Mouse (Mus musculus) ES-E14 (cell line): ENCODE measurements around the gene Rmnd5b. TPM values are rescaled to one million over a fixed set of nuclear protein-coding genes. Genes with fewer than 3 reads are reported as not detected.

ENCODE experiments used
- DNase-seq: peaks from one replicate; pipeline ENCODE4 v3.0.0-alpha.2; 2013; ENCODE audit warnings: low read depth, low spot score
- H3K27ac ChIP-seq: 2 replicates; pipeline ENCODE4 v1.5.1; 2012; ENCODE audit warnings: low read depth, mild to moderate bottlenecking, low read length, moderate library complexity, mixed read lengths; ENCODE audit not compliant: poor library complexity, insufficient read depth, severe bottlenecking
- H3K36me3 ChIP-seq: 2 replicates; pipeline ENCODE4 v1.6.1; 2012; ENCODE audit warnings: mild to moderate bottlenecking, low read length, moderate library complexity, mixed read lengths; ENCODE audit not compliant: control insufficient read depth, poor library complexity, insufficient read depth, severe bottlenecking
- H3K4me1 ChIP-seq, 2 experiments: fragments of 150-350 bp in 1 of 2; sonication (generic) in 1 of 2; 2 replicates each; pipeline ENCODE4 v1.6.1; 2012; ENCODE audit warnings: low read length in 2 of 2, mild to moderate bottlenecking in 1 of 2, mixed read lengths in 1 of 2; ENCODE audit not compliant: control insufficient read depth in 2 of 2, insufficient read depth in 2 of 2, poor library complexity in 1 of 2
- H3K4me3 ChIP-seq, 2 experiments: fragments of 150-350 bp in 1 of 2; sonication (generic) in 1 of 2; 2 replicates each; pipeline ENCODE4 v1.5.1; 2012; ENCODE audit warnings: low read length in 2 of 2, low read depth in 1 of 2, mild to moderate bottlenecking in 1 of 2, mixed read lengths in 1 of 2; ENCODE audit not compliant: insufficient read depth in 1 of 2, poor library complexity in 1 of 2, severe bottlenecking in 1 of 2
- H3K9ac ChIP-seq: 2 replicates; pipeline ENCODE4 v1.6.1; 2012; ENCODE audit warnings: low read depth, mild to moderate bottlenecking, low read length, mixed read lengths; ENCODE audit not compliant: poor library complexity, insufficient read depth, severe bottlenecking
- H3K9me3 ChIP-seq: fragments of 150-350 bp; sonication (generic); 2 replicates; pipeline ENCODE4 v1.6.1; 2012; ENCODE audit warnings: low read depth, mild to moderate bottlenecking, low read length; ENCODE audit not compliant: control insufficient read depth, insufficient read depth
- CHD2 ChIP-seq: IDR thresholded peaks from 2 replicates; pipeline ENCODE4 v1.6.1; 2014; ENCODE audit warnings: mild to moderate bottlenecking, low read depth, low read length, inconsistent platforms
- HCFC1 ChIP-seq: IDR thresholded peaks from 2 replicates; pipeline ENCODE4 v1.6.1; 2012; ENCODE audit warnings: low read length, inconsistent platforms, borderline replicate concordance; ENCODE audit not compliant: insufficient read depth
- MAFK ChIP-seq: IDR thresholded peaks from 2 replicates; pipeline ENCODE4 v1.6.1; 2014; ENCODE audit warnings: mild to moderate bottlenecking, low read depth, low read length, inconsistent platforms; ENCODE audit not compliant: insufficient read depth
- ZC3H11A ChIP-seq: IDR thresholded peaks from 2 replicates; pipeline ENCODE4 v1.6.1; 2012; ENCODE audit warnings: low read depth, mild to moderate bottlenecking, inconsistent platforms, low read length, borderline replicate concordance
- ZNF384 ChIP-seq: IDR thresholded peaks from 2 replicates; pipeline ENCODE4 v1.6.1; 2012; ENCODE audit warnings: low read depth, low read length, inconsistent platforms
- in situ Hi-C, 2 experiments: fragments of 600-800 bp; cut with MboI; formaldehyde crosslinking; loops; one replicate each; pipeline ENCODE4 v1.15.1; 2025; ENCODE audit warnings: low sequenced_read_pairs in 2 of 2, inconsistent platforms in 1 of 2; ENCODE audit not compliant: unreplicated experiment in 2 of 2
- total RNA-seq: library from RNA; depleted of rRNA; stranded (reverse); fragments of 300-350 nt; gene quantifications from 2 replicates; pipeline ENCODE4 v1.2.3, GENCODE M21; 2012

Gene Rmnd5b
- total RNA-seq, 1 experiment, result 41.1 TPM

- no peak for DNase-seq
- Histone ChIP-seq H3K9ac (peak overlapping the region; percentile 80; the same call in 1 of the 2 replicates), H3K9me3 (no peaks in the 10 kb centered on the region), H3K4me1 (peaks cover 11 to 33% of the 10 kb centered on the region in 2 experiments), H3K36me3 (peaks cover 26% of the 10 kb centered on the region), H3K4me3 (peak overlapping the region; percentile 77 to 83), H3K27ac (peak overlapping the region; percentile 67; the same call in 1 of the 2 replicates)
- no peak for TF ChIP-seq ZNF384
- TF ChIP-seq MAFK, result no peak
- TF ChIP-seq CHD2, result no peak
- TF ChIP-seq ZC3H11A, result no peak
- TF ChIP-seq HCFC1, result no peak
- in situ Hi-C loops, result no loop called here
Measured at GRCm38 (mm10) chr11:51649111-51649888, 13.6 kb upstream of the Rmnd5b start.

- DNase-seq, result no peak
- in situ Hi-C loops, result no loop called here
- TF ChIP-seq CHD2 (no peak), MAFK (no peak), HCFC1 (no peak), ZC3H11A (no peak), ZNF384 (no peak)
- Histone ChIP-seq H3K4me3 (peak overlapping the region; percentile 77 to 83), H3K27ac (peak overlapping the region; percentile 67), H3K4me1 (peaks cover 11 to 34% of the 10 kb centered on the region in 2 experiments), H3K9ac (peak overlapping the region; percentile 33; the same call in 1 of the 2 replicates), H3K9me3 (no peaks in the 10 kb centered on the region), H3K36me3 (peaks cover 28% of the 10 kb centered on the region)
Measured at GRCm38 (mm10) chr11:51648566-51648965, 12.9 kb upstream of the Rmnd5b start.

GRCm38 (mm10) chr11:51646751-51647667 is 11.3 kb upstream of the Rmnd5b start:
- Histone ChIP-seq H3K4me1 (peaks cover 11 to 36% of the 10 kb centered on the region in 2 experiments), H3K36me3 (peaks cover 39% of the 10 kb centered on the region), H3K9me3 (no peaks in the 10 kb centered on the region), H3K27ac (peak overlapping the region; percentile 79), H3K4me3 (peak overlapping the region; percentile 49 to 77), H3K9ac (peak overlapping the region; percentile 65)
- no peak for DNase-seq
- no peak for TF ChIP-seq CHD2
- peak; percentile 31; the same call in 1 of the 2 replicates for TF ChIP-seq HCFC1
- no peak for TF ChIP-seq ZC3H11A
- 0 out of 2 replicates have a peak, but pooled peaks have one; percentile 9 for TF ChIP-seq MAFK
- TF ChIP-seq ZNF384, result no peak
- in situ Hi-C loops, result no loop called here

GRCm38 (mm10) chr11:51646245-51646644 is 10.5 kb upstream of the Rmnd5b start:
- TF ChIP-seq MAFK, result no peak
- TF ChIP-seq ZNF384, result no peak
- no peak for TF ChIP-seq HCFC1
- TF ChIP-seq CHD2, result no peak
- no peak for TF ChIP-seq ZC3H11A
- Histone ChIP-seq H3K4me3 (peak overlapping the region; percentile 40 to 77; a peak in 3 of 4 replicates), H3K4me1 (peaks cover 11 to 37% of the 10 kb centered on the region in 2 experiments), H3K9ac (peak overlapping the region; percentile 65; the same call in 1 of the 2 replicates), H3K36me3 (peaks cover 39% of the 10 kb centered on the region), H3K27ac (peak overlapping the region; percentile 79; the same call in 1 of the 2 replicates), H3K9me3 (no peaks in the 10 kb centered on the region)
- in situ Hi-C loops, result no loop called here
- DNase-seq, result no peak
